Mouse (Mus musculus) left cerebral cortex, adult 6 months (tissue): ENCODE results near the gene Chac2. TPM values are rescaled to one million over a fixed set of nuclear protein-coding genes. Genes with fewer than 3 reads are reported as not detected.

Experiments
- long read RNA-seq, 2 experiments: library from polyadenylated mRNA; unstranded; transcript quantifications; one replicate each; pipeline ENCODE4 v2.0.0; 2019 to 2020
- polyA plus RNA-seq: library from polyadenylated mRNA; unstranded; fragments of <200 nt; fragmentation: Nextera tagmentation; gene quantifications from 2 replicates; pipeline ENCODE4 v1.2.3, GENCODE M21; 2021

The Chac2 gene
- polyA plus RNA-seq = 19.7 and 24.0 TPM in 2 replicates
- long read RNA-seq, experiment 1, transcript Chac2-202 (3 exons, 1,315 nt) = major isoform, 56 of 72 reads
- long read RNA-seq, experiment 1, transcript Chac2-201 (2 exons, 1,018 nt) = minor isoform, 13 of 72 reads
- long read RNA-seq, experiment 1, partial matches to known transcripts = 1 of 72 reads
- long read RNA-seq, experiment 1, other reads (novel, unspliced or antisense) = 2 of 72 reads
- long read RNA-seq, experiment 2, transcript Chac2-202 (3 exons, 1,315 nt) = major isoform, 37 of 45 reads
- long read RNA-seq, experiment 2, partial matches to known transcripts = 0 of 45 reads
- long read RNA-seq, experiment 2, other reads (novel, unspliced or antisense) = 4 of 45 reads

GRCm38 (mm10) chr11:30985877-30986624 lies at the start of gene Chac2:
Gene Chac2 (minus strand): TSS chr11:30986350.

GRCm38 (mm10) chr11:30954279-30954725 lies 31.8 kb downstream of the Chac2 start, which contains the start of gene Erlec1:
Gene Erlec1 (minus strand): TSS chr11:30954335.

Other genes starting within 250 kb of the Chac2 start
- 2.0 and 2.7 TPM in 2 replicates for gene Psme4, start 214.6 kb downstream of the Chac2 start, polyA plus RNA-seq
- 6.5 and 7.1 TPM in 2 replicates for gene Gpr75, start 101.0 kb downstream of the Chac2 start, polyA plus RNA-seq
- 16.7 and 22.3 TPM in 2 replicates for gene Asb3, start 100.9 kb downstream of the Chac2 start, polyA plus RNA-seq
- 11.4 and 14.1 TPM in 2 replicates for gene Erlec1, start 32.0 kb downstream of the Chac2 start, polyA plus RNA-seq
- not detected in 2 replicates for gene Gm17332, start 196.1 kb upstream of the Chac2 start, polyA plus RNA-seq